Mouse (Mus musculus) left cerebral cortex, postnatal 25 days (tissue): ENCODE results near the gene Gm11034. TPM values are rescaled to one million over a fixed set of nuclear protein-coding genes. Genes with fewer than 3 reads are reported as not detected.

Source experiments
- DNase-seq, 2 experiments: peaks; one replicate each; pipeline ENCODE4 v3.0.0; 2022; ENCODE audit warnings: low spot score in 2 of 2, mixed read lengths in 1 of 2
- intact Hi-C: fragments of 180-260 bp; cut with DNase I; formaldehyde crosslinking; loops from one replicate; pipeline ENCODE4 v1.15.1; 2025
- total RNA-seq, 2 experiments: library from RNA; stranded (reverse); gene quantifications; 2 replicates each; pipeline ENCODE4 v1.2.3; 2021

Gm11034 gene
- total RNA-seq, 2 experiments from 2014 or later: not detected

DNA sequence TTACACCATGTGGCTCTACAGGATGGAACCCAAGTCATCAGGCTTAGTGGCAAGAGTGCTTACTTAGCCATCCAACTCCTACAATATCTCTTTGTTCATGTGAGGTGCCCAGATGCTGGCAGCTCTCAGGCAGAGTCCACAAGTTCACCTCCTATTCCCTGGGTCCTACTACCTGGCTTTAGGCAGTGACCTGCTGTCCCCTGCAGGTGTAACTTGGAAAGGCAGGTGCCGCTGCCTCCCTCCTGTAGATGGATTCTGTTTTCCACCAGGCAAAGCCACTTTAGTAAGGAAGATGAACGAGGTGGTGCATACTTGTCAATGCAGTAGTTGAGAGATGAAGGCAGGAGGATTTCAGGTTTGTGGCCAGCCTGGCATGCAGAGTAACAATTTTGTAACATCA, 1.6 kb upstream of the Gm11034 start:
- intact Hi-C loops: no loop called here

DNA sequence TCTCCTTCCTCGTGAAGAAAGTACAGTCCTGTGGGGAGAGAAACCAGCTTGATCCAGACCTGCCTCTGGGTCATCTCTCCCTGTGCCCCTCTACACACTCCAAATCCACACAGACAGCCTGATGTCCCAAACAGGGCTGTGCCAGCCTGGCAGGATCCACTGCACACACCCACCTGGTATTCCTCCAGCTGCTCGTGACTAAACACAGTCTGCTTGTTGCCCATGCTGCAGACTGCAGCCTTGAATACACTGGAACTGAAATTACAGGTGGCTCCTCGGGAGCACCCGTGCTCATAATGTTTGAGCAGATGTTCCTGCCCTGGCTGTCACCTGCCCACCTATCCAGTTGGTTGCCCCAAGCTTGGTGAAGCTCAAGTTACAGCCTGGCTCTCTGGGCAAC, 685 bp downstream of the Gm11034 start, which contains the start of gene Cib3:
Gene Cib3, minus strand, starts transcription at position 87 of the 400 bp plus-strand sequence.
- peak; percentile 16 to 37 for DNase-seq
- intact Hi-C loops: no loop called here

More for the DNA sequence above, 1.6 kb upstream of the Gm11034 start:
- DNase-seq: no peak

DNA sequence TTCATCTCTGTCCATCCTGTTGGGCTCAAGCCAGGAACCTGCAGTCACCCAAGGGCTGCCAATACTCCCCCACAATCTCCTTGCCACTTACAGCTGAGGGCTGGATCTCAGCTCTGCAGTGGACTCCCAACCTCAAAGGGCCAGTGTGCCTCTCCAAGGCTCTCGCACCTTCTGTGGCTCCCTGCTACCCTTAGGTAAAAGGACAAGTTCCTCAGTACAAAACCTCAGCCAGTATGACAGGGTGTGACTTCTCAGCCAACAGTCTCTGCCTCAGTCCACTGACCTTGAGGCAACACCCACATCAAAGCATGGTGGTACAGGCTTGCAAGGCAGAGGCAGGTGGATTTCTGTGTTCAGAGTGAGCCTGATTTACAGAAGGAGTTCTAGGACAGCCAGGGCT, 1.6 kb downstream of the Gm11034 start:
- intact Hi-C loops: no loop called here
- DNase-seq: no peak

DNA sequence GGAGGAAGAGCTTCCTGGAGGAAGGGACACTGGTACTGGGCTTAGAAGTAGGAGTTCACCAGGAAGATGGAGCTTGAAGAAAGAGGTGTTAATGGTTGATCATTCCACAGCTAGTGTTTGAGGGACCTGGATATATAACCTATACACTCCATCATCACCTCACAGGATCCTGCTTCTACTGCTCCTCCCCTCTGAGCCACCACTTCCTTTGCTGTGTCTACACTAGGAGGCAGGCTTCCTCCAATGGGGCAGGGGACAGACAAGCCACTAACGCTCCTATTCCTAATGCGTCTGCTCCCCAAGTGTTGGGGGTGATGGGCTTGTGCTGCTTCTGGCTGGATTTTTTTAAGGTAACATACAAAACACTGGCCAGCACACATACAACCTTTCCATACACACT, 2.7 kb downstream of the Gm11034 start:
- DNase-seq: no peak
- intact Hi-C loops: no loop called here

DNA sequence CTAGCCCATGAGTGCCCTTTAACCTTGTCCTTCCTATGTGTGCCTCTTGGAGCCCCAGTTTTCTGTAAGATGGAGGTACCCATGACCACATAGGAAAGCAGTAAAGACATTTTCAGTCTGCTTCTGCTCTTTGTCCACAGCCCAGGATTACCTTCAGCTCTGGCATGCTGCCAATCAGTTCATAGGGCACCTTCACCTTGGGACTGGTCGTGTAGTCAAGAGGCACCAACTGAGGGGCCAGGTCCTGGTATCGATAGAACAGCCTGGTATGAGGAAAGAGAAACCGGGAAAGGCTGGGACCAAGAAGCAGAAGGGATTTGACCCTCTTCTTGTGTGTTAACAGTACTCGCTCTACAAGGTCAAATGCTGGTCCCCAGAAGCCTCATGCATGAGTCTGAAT, 3.2 kb downstream of the Gm11034 start:
- no peak for DNase-seq
- intact Hi-C loops: no loop called here

DNA sequence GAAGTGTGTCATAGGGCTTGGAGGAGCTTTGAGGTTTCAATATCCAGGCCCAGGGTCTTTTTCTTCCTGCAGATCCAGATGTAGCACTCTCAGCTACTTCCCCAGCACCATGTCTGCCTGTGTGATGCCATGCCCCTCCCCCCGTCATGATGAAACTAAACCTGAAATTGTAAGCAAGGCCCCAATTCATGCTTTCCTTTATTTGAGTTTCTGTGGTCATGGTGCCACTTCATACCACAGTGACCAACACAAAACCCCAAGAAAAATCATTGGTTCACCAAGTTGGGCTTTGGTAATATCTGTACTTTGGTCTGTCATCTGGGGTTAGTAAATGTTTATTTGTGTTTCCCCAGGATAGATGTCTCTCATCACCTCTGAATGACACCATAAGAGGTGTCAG, 4.9 kb downstream of the Gm11034 start:
- intact Hi-C loops: no loop called here
- DNase-seq: no peak

DNA sequence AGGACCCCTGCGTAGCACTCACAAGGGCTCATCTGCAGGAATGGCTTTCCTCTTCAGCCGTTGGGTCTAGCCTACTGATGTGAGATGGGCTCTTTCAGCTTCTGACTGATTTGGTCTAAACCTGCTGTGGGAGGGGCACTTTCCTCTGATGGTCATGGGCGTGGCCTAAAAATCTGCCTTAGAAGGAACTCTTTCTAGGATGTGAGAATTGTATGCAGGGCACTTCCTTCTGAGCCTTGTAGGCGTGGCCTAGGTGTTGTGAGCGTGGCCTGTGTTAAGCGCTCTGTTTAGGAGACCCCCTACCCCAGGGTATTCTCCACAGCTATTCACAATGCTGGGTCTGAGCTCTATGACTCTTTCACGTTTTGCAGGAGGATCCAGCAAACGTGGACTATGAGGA, 15.4 kb downstream of the Gm11034 start:
- no peak for DNase-seq
- intact Hi-C loops: no loop called here

DNA sequence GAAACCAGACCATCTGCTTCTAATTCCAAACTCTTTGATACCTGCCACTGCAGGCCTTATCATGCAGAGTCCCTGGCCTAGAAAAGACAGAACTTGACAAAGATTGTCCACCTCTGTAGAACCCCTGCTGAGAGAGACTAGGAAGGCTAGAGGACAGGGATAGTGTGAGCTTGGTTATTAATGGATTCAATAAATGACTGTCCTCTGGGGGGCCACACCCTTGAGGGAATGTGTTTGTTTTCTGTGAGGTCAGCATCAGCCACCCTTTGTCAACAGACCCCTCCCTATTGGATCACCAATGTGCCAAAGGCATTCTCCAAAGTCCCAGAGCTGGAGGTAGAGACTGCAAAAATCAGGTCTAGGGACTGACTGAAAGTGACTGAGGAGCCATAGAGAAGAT, 21.4 kb downstream of the Gm11034 start:
- intact Hi-C loops: no loop called here
- no peak for DNase-seq

DNA sequence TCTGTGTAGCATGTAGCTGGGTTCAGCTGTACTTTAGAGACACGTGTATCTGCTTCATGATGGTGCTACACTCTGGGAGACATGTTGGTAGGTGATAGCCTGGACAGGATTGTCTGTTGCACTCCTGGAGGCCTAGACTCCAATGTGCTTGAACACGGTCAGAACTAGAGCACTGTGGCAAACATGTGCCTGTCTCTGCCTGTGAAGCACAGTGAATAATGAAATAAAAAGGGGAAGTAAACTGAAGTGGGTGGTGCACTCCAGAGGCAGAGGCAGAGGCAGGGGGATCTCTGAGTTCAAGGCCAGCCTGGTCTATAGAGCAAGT, 23.3 kb downstream of the Gm11034 start:
- intact Hi-C loops: no loop called here
- no peak for DNase-seq

DNA sequence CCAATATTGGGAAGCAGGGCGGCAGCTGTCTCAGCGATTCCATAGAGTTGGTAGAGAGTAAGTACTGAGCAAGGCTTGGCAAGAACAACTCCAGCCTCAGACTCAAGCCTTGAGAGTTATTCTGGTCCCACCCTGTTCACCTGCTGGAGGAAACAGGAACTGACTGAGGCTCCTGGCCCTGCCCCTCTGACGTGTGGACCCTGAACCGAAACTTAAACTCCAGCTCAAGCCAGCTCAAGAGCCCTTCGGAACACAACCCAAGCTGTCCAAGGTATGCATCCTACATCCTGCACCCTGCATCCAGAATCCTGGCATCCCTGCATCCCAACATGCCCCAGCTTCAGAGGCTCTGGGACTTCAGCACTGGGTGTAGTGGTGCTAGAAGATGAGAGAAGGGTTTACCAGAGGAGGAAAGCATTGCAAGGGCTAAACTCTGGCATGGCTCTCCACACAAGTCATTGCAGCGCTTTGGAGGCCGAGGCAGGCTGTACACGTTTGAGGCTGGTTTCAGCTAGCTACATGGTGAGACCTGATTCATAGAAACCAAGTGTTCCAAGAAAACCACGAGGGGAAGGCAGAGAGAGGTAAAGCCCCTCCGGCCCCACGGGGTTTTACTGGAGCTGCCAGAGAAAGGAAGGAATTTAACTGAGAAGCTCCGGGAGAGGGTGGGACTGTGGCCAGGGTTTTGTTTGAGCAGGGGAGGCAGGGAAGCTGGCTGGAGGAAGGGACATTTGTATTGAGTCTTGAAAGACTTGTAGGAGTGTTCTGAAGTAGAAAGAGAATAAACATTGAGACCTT, 23.8 kb downstream of the Gm11034 start, which contains the start of gene Hsh2d:
Gene Hsh2d, plus strand, starts transcription at position 222 of the 798 bp plus-strand sequence.
- DNase-seq: no peak
- intact Hi-C loops: no loop called here

DNA sequence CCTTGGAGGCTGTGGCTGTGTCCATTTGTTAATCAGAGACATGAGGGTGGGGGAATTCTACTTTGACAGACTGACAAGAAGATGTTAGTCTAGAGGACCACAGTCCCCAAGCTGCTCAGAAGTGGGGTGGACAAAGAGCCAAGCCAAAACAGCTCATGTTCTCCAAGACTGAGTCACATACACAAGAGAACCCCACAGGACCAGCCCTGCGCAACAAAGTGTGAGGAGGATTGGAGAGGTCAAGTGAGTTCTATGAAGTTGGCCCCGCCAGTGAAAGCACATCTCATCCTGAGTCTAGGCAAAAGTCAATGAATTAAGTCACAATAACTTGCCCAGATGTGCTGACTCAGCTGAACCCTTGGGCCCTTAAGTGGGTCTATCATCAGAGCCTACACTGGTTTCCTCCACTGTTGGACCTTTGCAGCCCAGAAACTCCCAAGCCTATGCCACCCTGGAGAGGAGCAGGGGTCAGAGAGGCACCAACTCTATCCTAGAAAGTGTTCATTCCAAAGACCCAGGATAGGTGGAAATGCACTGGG, 25.6 kb downstream of the Gm11034 start:
- intact Hi-C loops: no loop called here
- no peak for DNase-seq

DNA sequence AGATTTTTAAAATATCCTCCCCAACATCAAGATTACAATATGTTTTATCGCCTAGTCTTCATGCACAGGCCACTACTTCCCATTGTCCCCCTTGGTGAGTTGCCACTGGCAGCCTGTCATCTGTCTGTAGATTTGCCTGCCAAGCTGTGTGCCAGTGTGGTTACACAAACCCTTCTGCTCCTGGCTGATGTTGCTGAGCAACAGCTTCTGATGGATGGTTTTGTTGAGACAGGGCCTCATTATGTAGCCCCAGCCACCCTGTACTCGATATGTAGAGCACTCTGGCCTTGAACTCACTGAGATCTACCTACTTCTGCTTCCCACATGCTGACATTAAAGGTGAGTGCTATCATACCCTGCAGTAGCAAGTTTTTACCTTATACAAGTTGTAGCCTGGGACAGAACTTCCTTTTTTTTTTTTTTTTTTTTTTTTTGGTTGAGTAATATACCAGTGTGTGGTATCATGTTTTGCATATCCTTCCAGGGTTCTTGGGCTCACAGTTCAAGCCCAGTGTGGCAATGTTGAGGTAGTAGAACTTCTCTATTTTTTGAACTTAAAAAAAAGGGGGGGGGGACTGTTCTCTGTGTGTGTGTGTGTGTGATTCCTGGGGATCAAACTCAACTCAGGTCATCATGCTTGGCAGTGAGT, 29.8 kb downstream of the Gm11034 start:
- intact Hi-C loops: no loop called here
- no peak for DNase-seq

DNA sequence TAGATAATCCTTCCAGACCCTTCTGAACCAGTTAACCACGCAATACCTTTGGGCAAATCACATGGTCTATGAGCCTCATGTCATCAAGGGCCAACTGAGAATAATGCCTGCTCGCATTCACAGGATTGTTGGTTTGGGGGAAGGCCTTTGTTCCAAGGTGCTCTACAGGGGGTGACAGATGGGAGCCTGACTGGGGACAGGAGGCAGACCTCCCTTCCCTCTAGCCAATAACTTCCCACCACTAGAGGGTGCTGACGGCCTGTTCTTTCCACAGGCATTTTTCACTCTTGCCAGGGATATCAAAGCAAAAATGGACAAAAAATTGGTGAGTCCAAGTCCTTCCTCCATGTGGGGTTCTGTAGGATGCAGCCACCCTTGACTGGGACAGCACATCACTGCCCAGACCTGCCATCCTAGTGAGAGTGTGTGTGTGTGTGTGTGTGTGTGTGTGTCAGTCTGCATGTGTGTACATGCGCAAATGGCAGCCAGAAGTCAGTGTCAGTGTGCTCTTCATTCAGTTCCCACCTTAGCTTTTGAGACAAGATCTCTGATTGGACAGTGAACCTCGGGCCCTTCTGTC, 36.0 kb downstream of the Gm11034 start:
- intact Hi-C loops: loop anchor here (2.0 to 5.0 kb wide), 3 partner anchors 65 to 210 kb away; partner anchors contain the start of gene Ap1m1
- DNase-seq: peak; percentile 70 to 79

DNA sequence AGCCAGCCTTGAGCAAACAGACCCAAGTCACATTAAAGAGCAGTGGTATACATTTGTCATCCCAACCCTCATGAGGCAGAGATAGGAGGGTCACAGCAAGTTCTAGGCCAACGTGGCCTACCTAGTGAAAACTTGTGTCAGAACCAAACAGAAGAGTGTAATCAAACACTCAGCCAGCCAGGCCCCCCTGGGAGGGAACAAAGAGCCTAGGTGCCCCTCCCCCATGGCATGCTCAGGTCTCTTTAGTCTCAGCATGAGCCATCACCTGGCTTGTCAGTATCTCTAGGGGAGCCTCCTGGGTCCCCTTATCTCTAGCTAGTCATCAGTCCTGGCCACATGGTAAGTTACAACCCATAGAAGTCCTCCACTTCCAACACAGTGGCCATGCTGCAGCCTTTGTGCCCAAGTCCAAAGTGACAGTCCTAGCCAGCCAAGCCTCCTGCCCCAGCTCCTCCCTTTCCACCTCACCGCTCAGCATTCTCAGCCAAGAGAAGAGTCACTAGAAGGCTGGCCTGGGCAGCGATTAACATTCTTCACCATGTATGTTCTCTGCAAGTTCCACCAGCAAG, 43.7 kb downstream of the Gm11034 start:
- DNase-seq: no peak
- intact Hi-C loops: no loop called here

DNA sequence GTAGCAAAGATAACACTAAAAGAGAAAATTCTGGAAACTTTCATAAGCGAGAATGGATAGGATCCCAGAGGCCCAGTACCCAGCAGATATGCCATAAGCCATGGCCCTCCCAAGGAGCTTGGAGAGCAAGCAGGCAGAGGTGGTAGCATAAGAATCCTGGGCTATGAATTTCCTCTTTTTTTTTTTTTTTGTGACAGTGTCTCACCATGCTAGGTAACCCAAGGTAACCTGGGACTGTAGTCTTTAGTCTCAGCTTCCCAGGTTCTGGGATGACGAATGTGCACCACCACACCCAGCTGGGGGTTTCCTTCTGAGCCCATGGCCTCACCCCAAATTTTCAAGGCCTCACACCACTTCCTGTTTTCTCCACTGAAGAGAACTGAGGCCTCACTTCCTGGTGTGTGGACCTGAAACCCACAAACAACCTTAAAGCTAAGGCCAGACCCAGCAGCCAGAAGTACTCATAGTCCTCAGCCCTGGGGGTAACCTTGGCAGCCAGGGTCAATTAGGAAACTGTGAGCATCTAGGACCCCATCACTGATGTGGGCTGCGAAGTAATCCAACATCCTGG, 44.3 kb downstream of the Gm11034 start:
- no peak for DNase-seq
- intact Hi-C loops: no loop called here

Other genes with a start within 250 kb of the Gm11034 start
- gene Cyp4f18, start 204.0 kb downstream of the Gm11034 start, total RNA-seq: not detected
- not detected for gene Olfr372, start 172.4 kb downstream of the Gm11034 start, total RNA-seq
- not detected for gene Olfr373, start 130.5 kb downstream of the Gm11034 start, total RNA-seq
- not detected for gene Olfr374, start 106.6 kb downstream of the Gm11034 start, total RNA-seq
- 10 to 100 TPM; 30.2 to 30.9 TPM for gene Tpm4, start 78.7 kb downstream of the Gm11034 start, total RNA-seq
- 10 to 100 TPM; 40.9 to 41.9 TPM for gene Rab8a, start 52.4 kb downstream of the Gm11034 start, total RNA-seq
- gene Hsh2d, start 24.0 kb downstream of the Gm11034 start, total RNA-seq: not detected
- under 1 TPM in 1 of 2 experiments, not detected in 1; 0.53 TPM for gene Cib3, start 799 bp downstream of the Gm11034 start, total RNA-seq
- gene Fam32a, start 6.1 kb upstream of the Gm11034 start, total RNA-seq: 10 to 100 TPM; 54.4 to 54.8 TPM
- 10 to 100 TPM; 84.5 to 91.3 TPM for gene Ap1m1, start 26.4 kb upstream of the Gm11034 start, total RNA-seq
- 1 to 10 TPM; 6.1 to 7.0 TPM for gene Gm10282, start 91.6 kb upstream of the Gm11034 start, total RNA-seq
- gene Klf2, start 105.4 kb upstream of the Gm11034 start, total RNA-seq: 10 to 100 TPM; 13.6 to 18.2 TPM
- gene Eps15l1, start 207.8 kb upstream of the Gm11034 start, total RNA-seq: 10 to 100 TPM; 59.9 to 72.1 TPM
- 1 to 10 TPM in 1 of 2 experiments, under 1 TPM in 1; 0.96 to 1.4 TPM for gene Calr3, start 230.2 kb upstream of the Gm11034 start, total RNA-seq
- 10 to 100 TPM; 10.9 to 13.5 TPM for gene 1700030K09Rik, start 230.2 kb upstream of the Gm11034 start, total RNA-seq